Mouse (Mus musculus) lung, adult 2 months (tissue): Measurements from ENCODE around the gene Acvr1b.

Experiments used
- CTCF ChIP-seq: fragments of 200-500 bp; IDR thresholded peaks from 2 replicates; pipeline ENCODE4 v1.5.1; 2011; ENCODE audit warnings: mild to moderate bottlenecking, low read length, control low read depth; ENCODE audit not compliant: insufficient read depth
- POLR2A ChIP-seq: fragments of 200-500 bp; IDR thresholded peaks from 2 replicates; pipeline ENCODE4 v1.6.1; 2011; ENCODE audit warnings: low read depth, mild to moderate bottlenecking, control low read depth, low read length, borderline replicate concordance; ENCODE audit errors: extremely low read depth

DNA sequence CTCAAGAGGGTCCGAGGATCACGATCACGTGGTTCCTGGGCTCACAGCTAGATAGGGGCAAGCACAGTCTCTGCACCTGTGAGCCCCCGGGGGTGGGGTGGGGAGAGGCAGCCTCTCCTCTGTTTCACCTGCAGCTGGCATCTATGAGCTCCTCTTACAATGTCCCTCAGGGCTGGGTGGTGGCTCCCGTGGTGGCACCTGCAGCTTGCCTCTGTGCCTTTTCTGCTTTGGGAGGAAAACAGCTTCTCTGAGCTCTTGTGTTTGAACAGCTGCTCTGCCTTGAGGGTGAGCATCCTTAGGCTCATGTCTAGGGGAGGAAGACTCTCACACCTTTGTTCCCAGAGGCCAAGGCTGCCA lies 61.5 kb downstream of the Acvr1b start:
- no peak for TF ChIP-seq CTCF
- TF ChIP-seq POLR2A = no peak
